Mouse (Mus musculus) adrenal gland, postnatal 0 days (tissue): ENCODE results near the gene Spdye4c. TPM values are rescaled to one million over a fixed set of nuclear protein-coding genes. Genes with fewer than 3 reads are reported as not detected.

Experiments
- polyA plus RNA-seq: library from polyadenylated mRNA; unstranded; fragments of >200 nt; fragmentation: Nextera tagmentation; extraction: Ambion mirVana; gene quantifications from 2 replicates; pipeline ENCODE4 v1.2.1, GENCODE M21; 2015

Gene Spdye4c
- polyA plus RNA-seq = not detected in 2 replicates

GRCm38 (mm10) chr2:128590909-128591308 lies at the start of gene Spdye4c:
TSS of gene Spdye4c (plus strand) at chr2:128591209.

Other genes starting within 250 kb of the Spdye4c start
- gene Anapc1, start 96.2 kb downstream of the Spdye4c start, polyA plus RNA-seq = 16.2 and 21.8 TPM in 2 replicates
- 3.5 and 4.9 TPM in 2 replicates for gene Mertk, start 107.7 kb downstream of the Spdye4c start, polyA plus RNA-seq
- 28.7 and 45.4 TPM in 2 replicates for gene Tmem87b, start 226.9 kb downstream of the Spdye4c start, polyA plus RNA-seq